Mouse (Mus musculus): Measurements from ENCODE around the gene Hist1h3h. TPM values are rescaled to one million over a fixed set of nuclear protein-coding genes. Genes with fewer than 3 reads are reported as not detected.
"Not testable (repeated sequence)": the region's sequence is repeated elsewhere in the genome, so short reads cannot be mapped to it uniquely, and the experiment has no call there.

The Hist1h3h gene
- polyA plus RNA-seq (2012; rRNA removed): 4.0 and 12.7 TPM in 2 replicates

GRCm38 (mm10) chr13:21717397-21718357 is at the start of gene Hist1h3h:
Gene Hist1h3h, plus strand, starts transcription at chr13:21717659.
- DNase-seq (ENCODE audit: low read depth): not testable (repeated sequence)

- DNase-seq (ENCODE audit: low read depth): no peak
Measured at GRCm38 (mm10) chr13:21677305-21677704, 40.2 kb upstream of the Hist1h3h start, which contains the start of gene Olfr1360. Gene Olfr1360, minus strand, starts transcription at chr13:21677405.

GRCm38 (mm10) chr13:21697811-21698210 is 19.6 kb upstream of the Hist1h3h start, which contains the start of gene Olfr1359:
Gene Olfr1359, plus strand, starts transcription at chr13:21698111.
- no peak for DNase-seq (ENCODE audit: low read depth)

DNA sequence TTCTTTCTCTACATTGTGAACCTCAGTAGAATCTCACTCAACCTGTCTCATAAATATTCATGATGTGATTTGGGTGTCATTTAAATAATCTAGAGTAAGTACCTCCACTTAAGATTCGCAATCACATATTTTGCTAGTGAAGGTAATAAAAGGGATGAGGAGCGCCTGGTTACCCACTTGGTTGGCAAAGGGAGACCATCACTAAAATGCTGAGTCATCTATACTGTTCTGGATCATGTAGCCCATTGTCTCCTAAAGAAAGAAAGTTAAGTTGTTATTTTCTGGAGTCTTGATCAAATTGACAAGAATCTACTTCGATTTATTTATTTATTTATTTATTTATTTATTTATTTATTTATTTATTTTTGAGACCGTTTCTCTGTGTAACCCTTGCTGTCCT is 10.8 kb upstream of the Hist1h3h start:
- no peak for DNase-seq (ENCODE audit: low read depth)

GRCm38 (mm10) chr13:21710031-21710711 is 7.3 kb upstream of the Hist1h3h start:
- no peak for DNase-seq (ENCODE audit: low read depth)

DNA sequence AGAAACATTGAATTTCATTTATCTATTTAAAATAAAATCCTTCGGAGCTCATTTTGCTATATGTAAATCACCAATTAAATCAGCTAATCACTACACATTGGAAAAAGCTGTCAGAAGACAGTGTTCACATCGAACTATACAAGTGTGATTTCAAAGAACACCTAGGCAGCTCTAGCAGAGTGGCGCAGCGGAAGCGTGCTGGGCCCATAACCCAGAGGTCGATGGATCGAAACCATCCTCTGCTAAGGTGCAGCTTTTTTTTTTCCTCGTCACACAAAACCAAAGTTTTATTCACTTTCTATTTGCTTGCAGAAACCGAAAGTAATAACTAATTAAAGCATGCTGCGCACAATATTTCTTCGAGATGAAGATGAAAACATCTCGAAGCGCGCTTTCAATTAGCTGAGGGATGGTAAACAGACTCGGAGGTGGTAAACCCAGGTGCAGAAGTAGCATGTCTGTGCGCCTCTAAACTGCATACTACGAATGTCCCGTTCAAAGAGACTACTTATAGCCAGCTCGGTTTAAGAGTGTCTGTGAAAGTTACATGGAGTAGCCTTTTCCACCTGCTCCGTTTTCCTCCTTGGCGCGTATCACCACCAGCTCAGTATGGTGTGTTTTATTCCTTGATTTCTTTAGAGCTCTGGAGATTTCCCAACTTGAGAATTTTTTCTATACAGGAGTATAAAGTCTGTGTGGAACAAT is 6.5 kb upstream of the Hist1h3h start:
- DNase-seq (ENCODE audit: low read depth): no peak

DNA sequence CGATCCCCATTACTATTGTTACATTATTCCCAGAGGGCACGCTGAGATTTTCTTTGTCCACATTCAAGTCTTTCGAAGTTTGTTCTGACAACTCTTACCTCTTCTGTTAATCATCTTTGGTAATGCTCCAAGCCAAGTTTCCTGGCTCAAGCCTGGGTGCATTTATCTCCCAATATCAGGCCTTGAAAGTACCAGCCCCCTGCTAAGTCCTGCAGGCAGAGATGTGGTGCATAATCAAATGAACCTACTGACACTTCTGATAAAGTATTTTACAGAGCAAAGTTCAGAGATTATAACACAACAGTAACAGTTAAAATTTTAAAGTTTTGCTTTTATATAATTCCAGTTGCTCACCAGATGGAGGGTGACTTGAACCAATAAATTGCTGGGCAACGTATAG is 5.8 kb upstream of the Hist1h3h start:
- DNase-seq (ENCODE audit: low read depth): no peak

DNA sequence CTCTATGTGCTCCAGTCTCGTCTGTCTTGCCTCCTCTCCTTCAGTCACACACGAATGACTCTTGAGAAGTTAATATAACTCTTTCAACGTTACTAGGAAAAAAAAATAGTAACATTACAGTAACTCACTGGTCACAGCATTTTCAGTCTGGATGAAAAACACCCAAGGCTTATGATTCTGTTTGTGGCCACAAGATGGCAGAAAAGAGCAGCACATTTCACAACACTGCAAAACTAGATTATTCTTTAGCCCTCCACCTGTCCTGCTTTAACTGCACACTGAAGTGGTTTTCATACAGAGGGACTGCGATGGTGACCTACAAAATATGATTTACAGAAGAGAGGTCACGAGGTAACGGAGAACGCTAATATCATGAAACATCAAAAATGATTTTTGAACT is 2.7 kb upstream of the Hist1h3h start:
- no peak for DNase-seq (ENCODE audit: low read depth)

GRCm38 (mm10) chr13:21715131-21715863 is 2.2 kb upstream of the Hist1h3h start:
- DNase-seq (ENCODE audit: low read depth): no peak

DNA sequence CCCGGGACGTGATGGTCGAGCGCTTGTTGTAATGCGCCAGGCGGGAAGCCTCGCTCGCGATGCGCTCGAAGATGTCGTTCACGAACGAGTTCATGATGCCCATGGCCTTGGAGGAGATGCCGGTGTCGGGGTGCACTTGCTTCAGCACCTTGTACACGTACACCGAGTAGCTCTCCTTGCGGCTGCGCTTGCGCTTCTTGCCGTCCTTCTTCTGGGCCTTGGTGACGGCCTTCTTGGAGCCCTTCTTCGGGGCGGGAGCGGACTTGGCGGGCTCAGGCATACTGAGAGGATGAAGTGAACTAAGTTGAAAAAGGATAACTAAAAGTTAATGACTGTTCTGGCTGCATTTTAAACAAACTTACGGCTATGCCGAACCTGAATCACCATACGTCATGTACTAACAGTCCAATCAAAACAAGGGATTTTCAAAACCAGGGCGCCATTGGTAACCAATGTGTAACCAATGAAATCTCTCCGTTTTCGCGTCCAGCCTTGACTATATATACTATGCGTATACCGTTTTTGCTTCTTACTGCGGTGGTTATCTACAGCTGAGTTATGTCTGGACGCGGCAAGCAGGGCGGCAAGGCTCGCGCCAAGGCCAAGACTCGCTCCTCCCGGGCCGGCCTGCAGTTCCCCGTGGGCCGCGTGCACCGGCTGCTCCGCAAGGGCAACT is 1.5 kb upstream of the Hist1h3h start, which contains the start of the genes Hist1h2bl and Hist1h2ai:
TSS of gene Hist1h2bl (minus strand) at position 280 of the 676 bp plus-strand sequence.
TSS of gene Hist1h2ai (plus strand) at position 559 of the 676 bp plus-strand sequence.
- DNase-seq (ENCODE audit: low read depth): not testable (repeated sequence)

DNA sequence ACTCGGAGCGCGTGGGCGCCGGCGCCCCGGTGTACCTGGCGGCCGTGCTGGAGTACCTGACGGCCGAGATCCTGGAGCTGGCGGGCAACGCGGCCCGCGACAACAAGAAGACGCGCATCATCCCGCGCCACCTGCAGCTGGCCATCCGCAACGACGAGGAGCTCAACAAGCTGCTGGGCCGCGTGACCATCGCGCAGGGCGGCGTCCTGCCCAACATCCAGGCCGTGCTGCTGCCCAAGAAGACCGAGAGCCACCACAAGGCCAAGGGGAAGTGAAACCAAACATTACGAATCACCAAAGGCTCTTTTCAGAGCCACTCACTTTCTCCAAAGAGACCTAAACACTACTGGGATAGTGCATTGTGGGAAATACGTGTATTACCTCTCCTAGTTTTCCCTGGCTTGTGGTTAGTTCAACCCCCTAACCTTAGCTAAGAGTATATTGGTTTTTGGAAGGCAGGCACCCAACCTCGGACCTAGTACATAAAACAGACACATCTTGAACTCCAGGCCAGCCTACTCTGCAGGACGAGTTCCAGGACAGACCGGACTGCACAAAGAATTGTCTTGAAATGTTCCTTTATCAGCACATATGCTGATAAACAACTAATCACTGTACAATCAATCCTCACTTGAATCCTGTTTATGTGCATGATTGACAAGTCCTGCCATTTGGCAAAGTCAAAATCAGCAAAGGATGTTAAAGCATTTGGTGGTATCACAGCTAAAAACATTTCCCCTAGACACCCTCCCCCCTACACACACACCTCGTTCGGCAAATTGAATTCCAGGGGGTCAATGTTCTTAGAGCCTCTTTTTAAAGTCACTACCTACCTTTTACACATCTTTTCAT is 693 bp upstream of the Hist1h3h start:
- not testable (repeated sequence) for DNase-seq (ENCODE audit: low read depth)

DNA sequence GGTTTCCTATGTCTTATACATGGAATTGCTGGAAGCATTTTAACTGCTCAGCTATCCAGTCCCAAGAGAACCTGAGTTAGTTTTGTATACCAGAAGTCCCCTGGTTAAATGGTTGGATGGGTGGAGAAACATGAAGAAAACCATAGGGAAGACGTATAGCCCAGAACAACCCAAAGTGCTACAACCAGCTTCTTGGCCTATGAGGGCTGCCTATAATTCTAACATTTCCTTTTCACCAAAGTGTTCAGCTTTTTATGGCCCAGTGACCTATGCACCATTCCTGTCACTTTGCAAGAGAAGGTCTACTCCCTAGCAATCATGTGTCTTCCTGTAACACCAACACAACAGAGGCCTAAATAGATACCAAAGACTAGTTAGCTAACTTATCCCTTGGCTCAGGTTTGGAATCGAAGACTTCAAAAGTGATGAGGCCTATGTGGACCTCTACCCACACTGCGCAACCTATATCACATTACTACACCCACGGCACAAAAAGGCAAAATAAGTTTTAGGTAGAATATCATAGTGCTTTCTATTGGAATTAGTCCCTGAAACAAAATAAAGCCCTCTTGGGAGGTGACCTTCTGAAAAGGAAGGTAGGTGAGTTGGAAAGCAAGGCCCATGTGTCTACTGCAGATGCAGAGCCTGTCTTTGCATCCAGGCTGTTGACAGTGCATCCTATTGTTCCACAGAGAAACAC is 1.1 kb downstream of the Hist1h3h start:
- DNase-seq (ENCODE audit: low read depth): no peak

GRCm38 (mm10) chr13:21721107-21721756 is 3.8 kb downstream of the Hist1h3h start:
- not testable (repeated sequence) for DNase-seq (ENCODE audit: low read depth)

DNA sequence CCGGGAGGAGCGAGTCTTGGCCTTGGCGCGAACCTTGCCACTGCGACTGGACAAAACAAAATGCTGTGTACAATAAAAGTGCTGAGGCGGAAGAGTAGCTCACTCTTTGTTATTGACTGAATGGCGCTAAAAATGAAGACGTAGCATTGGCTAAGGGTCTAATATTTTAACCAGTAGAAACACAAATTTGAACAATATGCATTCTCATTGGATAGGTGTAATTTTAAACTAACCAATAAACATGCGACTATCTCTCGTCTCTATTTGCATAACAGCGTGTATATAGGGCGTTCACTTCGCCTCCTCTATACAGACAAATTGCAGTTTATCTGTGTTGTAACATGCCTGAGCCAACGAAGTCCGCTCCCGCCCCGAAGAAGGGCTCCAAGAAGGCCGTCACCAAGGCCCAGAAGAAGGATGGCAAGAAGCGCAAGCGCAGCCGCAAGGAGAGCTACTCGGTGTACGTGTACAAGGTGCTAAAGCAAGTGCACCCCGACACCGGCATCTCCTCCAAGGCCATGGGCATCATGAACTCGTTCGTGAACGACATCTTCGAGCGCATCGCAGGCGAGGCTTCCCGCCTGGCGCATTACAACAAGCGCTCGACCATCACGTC is 4.4 kb downstream of the Hist1h3h start, which contains the start of gene Hist1h2bm:
TSS of gene Hist1h2bm (plus strand) at position 288 of the 616 bp plus-strand sequence.
- DNase-seq (ENCODE audit: low read depth): peak; percentile 90

DNA sequence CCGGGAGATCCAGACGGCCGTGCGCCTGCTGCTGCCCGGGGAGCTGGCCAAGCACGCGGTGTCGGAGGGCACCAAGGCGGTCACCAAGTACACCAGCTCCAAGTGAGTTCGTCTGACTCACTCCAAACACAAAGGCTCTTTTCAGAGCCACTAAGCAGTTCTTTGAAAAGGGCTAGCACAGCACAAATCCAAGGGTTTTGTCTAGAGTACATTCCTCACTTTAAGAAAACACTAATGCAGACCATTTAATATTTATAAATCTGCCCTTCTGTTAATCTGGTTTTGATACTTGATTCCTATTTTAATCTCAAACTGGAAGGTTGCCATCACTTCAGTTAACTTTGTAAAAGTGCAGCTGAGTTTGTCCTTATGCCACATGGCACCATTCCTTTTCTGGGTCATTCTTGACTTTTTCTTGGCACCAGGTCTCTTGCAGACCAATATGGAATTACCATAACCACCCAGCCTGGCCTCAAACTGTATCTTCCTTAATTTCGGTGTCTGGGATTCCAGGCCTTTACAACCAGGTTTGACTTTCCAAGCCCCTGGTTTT is 5.0 kb downstream of the Hist1h3h start:
- no peak for DNase-seq (ENCODE audit: low read depth)

- DNase-seq (ENCODE audit: low read depth): no peak
Measured at GRCm38 (mm10) chr13:21722993-21723836, 5.8 kb downstream of the Hist1h3h start.

All from gonadal fat pad, adult 2 months (tissue).